Mouse (Mus musculus) MEL (cell line): Measurements from ENCODE around the gene Lamp2. TPM values are rescaled to one million over a fixed set of nuclear protein-coding genes. Genes with fewer than 3 reads are reported as not detected.

Experiments
- DNase-seq: peaks from one replicate; pipeline ENCODE4 v3.0.0; 2011; ENCODE audit warnings: low read depth, low spot score
- H3K27ac ChIP-seq: 2 replicates; pipeline ENCODE4 v1.5.1; 2012; ENCODE audit warnings: low read depth, mild to moderate bottlenecking, control low read depth, low read length, moderate library complexity; ENCODE audit not compliant: control insufficient read depth
- H3K27me3 ChIP-seq, 2 experiments: fragments of 150-350 bp in 1 of 2; sonication (generic) in 1 of 2; 2 replicates each; pipeline ENCODE4 v1.6.1; 2012; ENCODE audit warnings: low read length in 2 of 2, mild to moderate bottlenecking in 2 of 2, improper control_type of control experiment in 1 of 2, moderate library complexity in 1 of 2; ENCODE audit not compliant: insufficient read depth in 2 of 2, control insufficient read depth in 1 of 2
- H3K36me3 ChIP-seq, 2 experiments: 2 replicates each; pipeline ENCODE4 v1.6.1; 2012 to 2014; ENCODE audit warnings: low read length in 2 of 2, improper control_type of control experiment in 1 of 2, inconsistent platforms in 1 of 2, mild to moderate bottlenecking in 1 of 2; ENCODE audit not compliant: insufficient read depth in 2 of 2, control insufficient read depth in 1 of 2
- H3K4me1 ChIP-seq, 2 experiments: fragments of 150-350 bp in 1 of 2; sonication (generic) in 1 of 2; 2 replicates each; pipeline ENCODE4 v1.6.1; 2012; ENCODE audit warnings: low read length in 2 of 2, improper control_type of control experiment in 1 of 2, mild to moderate bottlenecking in 1 of 2; ENCODE audit not compliant: insufficient read depth in 2 of 2, control insufficient read depth in 1 of 2
- H3K4me3 ChIP-seq, 2 experiments: fragments of 150-350 bp in 1 of 2; sonication (generic) in 1 of 2; 2 replicates each; pipeline ENCODE4 v1.5.1; 2012; ENCODE audit warnings: low read depth in 2 of 2, low read length in 2 of 2, mild to moderate bottlenecking in 2 of 2, moderate library complexity in 2 of 2, control low read depth in 1 of 2, improper control_type of control experiment in 1 of 2; ENCODE audit not compliant: control insufficient read depth in 1 of 2, insufficient read depth in 1 of 2
- H3K79me2 ChIP-seq: 2 replicates; pipeline ENCODE4 v1.6.1; 2012; ENCODE audit warnings: mild to moderate bottlenecking, low read length, moderate library complexity; ENCODE audit not compliant: control insufficient read depth, poor library complexity, insufficient read depth
- H3K9ac ChIP-seq: 2 replicates; pipeline ENCODE4 v1.6.1; 2012; ENCODE audit warnings: low read depth, mild to moderate bottlenecking, control low read depth, low read length, moderate library complexity; ENCODE audit not compliant: control insufficient read depth, poor library complexity, severe bottlenecking
- H3K9me3 ChIP-seq: fragments of 150-350 bp; sonication (generic); replicated peaks from 2 replicates; pipeline ENCODE4 v1.6.1; 2012; ENCODE audit warnings: mild to moderate bottlenecking, low read length, improper control_type of control experiment, moderate library complexity; ENCODE audit not compliant: insufficient read depth
- BHLHE40 ChIP-seq: IDR thresholded peaks from 2 replicates; pipeline ENCODE4 v1.6.1; 2012; ENCODE audit warnings: low read depth, mild to moderate bottlenecking, inconsistent platforms, low read length, improper control_type of control experiment, borderline replicate concordance
- CHD1 ChIP-seq: IDR thresholded peaks from 2 replicates; pipeline ENCODE4 v1.6.1; 2012; ENCODE audit warnings: low read depth, mild to moderate bottlenecking, inconsistent platforms, low read length, improper control_type of control experiment
- CTCF ChIP-seq, 3 experiments: IDR thresholded peaks in 2 of 3; conservative IDR thresholded peaks in 1 of 3; 2 replicates each; pipeline ENCODE4 v1.5.1; 2011 to 2012; ENCODE audit warnings: low read length in 3 of 3, low read depth in 2 of 3, mild to moderate bottlenecking in 2 of 3, improper control_type of control experiment in 1 of 3, inconsistent platforms in 1 of 3, mixed read lengths in 1 of 3, moderate library complexity in 1 of 3; ENCODE audit not compliant: control insufficient read depth in 1 of 3, insufficient read depth in 1 of 3, poor library complexity in 1 of 3, severe bottlenecking in 1 of 3
- E2F4 ChIP-seq: IDR thresholded peaks from 2 replicates; pipeline ENCODE4 v1.6.1; 2011; ENCODE audit warnings: low read depth, low read length, improper control_type of control experiment, borderline replicate concordance
- ELF1 ChIP-seq: IDR thresholded peaks from 2 replicates; pipeline ENCODE4 v1.6.1; 2014; ENCODE audit warnings: low read depth, mild to moderate bottlenecking, inconsistent platforms, low read length, improper control_type of control experiment, moderate library complexity
- EP300 ChIP-seq, 2 experiments: IDR thresholded peaks; 2 replicates each; pipeline ENCODE4 v1.6.1; 2011; ENCODE audit warnings: improper control_type of control experiment in 2 of 2, low read length in 2 of 2, low read depth in 1 of 2, mild to moderate bottlenecking in 1 of 2
- ETS1 ChIP-seq: IDR thresholded peaks from 2 replicates; pipeline ENCODE4 v1.6.1; 2012; ENCODE audit warnings: low read depth, mild to moderate bottlenecking, inconsistent platforms, low read length, improper control_type of control experiment, moderate library complexity
- GABPA ChIP-seq: IDR thresholded peaks from 2 replicates; pipeline ENCODE4 v1.6.1; 2012; ENCODE audit warnings: low read depth, mild to moderate bottlenecking, inconsistent platforms, low read length, improper control_type of control experiment, moderate library complexity
- GATA1 ChIP-seq: IDR thresholded peaks from 2 replicates; pipeline ENCODE4 v1.6.1; 2011; ENCODE audit warnings: low read depth, low read length, improper control_type of control experiment
- HCFC1 ChIP-seq: IDR thresholded peaks from 2 replicates; pipeline ENCODE4 v1.6.1; 2012; ENCODE audit warnings: low read depth, mild to moderate bottlenecking, inconsistent platforms, low read length, improper control_type of control experiment, moderate library complexity
- JUND ChIP-seq: IDR thresholded peaks from 2 replicates; pipeline ENCODE4 v1.6.1; 2011; ENCODE audit warnings: low read depth, mild to moderate bottlenecking, improper control_type of control experiment, low read length
- KAT2A ChIP-seq: conservative IDR thresholded peaks from 2 replicates; pipeline ENCODE4 v1.6.1; 2012; ENCODE audit warnings: low read depth, low read length, improper control_type of control experiment, inconsistent platforms
- MAFK ChIP-seq: IDR thresholded peaks from 2 replicates; pipeline ENCODE4 v1.6.1; 2011; ENCODE audit warnings: low read depth, mild to moderate bottlenecking, low read length, improper control_type of control experiment, borderline replicate concordance
- MAX ChIP-seq: IDR thresholded peaks from 2 replicates; pipeline ENCODE4 v1.6.1; 2011; ENCODE audit warnings: low read length, improper control_type of control experiment
- MAZ ChIP-seq: IDR thresholded peaks from 2 replicates; pipeline ENCODE4 v1.6.1; 2012; ENCODE audit warnings: low read depth, mild to moderate bottlenecking, inconsistent platforms, low read length, improper control_type of control experiment
- MEF2A ChIP-seq: IDR thresholded peaks from 2 replicates; pipeline ENCODE4 v1.6.1; 2014; ENCODE audit warnings: low read depth, mild to moderate bottlenecking, inconsistent platforms, low read length, improper control_type of control experiment; ENCODE audit not compliant: poor library complexity, insufficient replicate concordance, severe bottlenecking; ENCODE audit errors: extremely low read depth
- MXI1 ChIP-seq: IDR thresholded peaks from 2 replicates; pipeline ENCODE4 v1.6.1; 2011; ENCODE audit warnings: mild to moderate bottlenecking, low read depth, low read length, improper control_type of control experiment
- MYB ChIP-seq: IDR thresholded peaks from 2 replicates; pipeline ENCODE4 v1.6.1; 2011; ENCODE audit warnings: mild to moderate bottlenecking, low read depth, low read length, improper control_type of control experiment
- NELFE ChIP-seq: IDR thresholded peaks from 2 replicates; pipeline ENCODE4 v1.6.1; 2011; ENCODE audit warnings: low read depth, low read length, improper control_type of control experiment
- NRF1 ChIP-seq: IDR thresholded peaks from 2 replicates; pipeline ENCODE4 v1.6.1; 2014; ENCODE audit warnings: low read depth, mild to moderate bottlenecking, inconsistent platforms, low read length, improper control_type of control experiment, moderate library complexity; ENCODE audit not compliant: poor library complexity, insufficient read depth, severe bottlenecking
- POLR2A ChIP-seq, 2 experiments: IDR thresholded peaks; 2 replicates each; pipeline ENCODE4 v1.6.1; 2011 to 2012; ENCODE audit warnings: low read length in 2 of 2, mild to moderate bottlenecking in 2 of 2, control low read depth in 1 of 2, improper control_type of control experiment in 1 of 2, low read depth in 1 of 2, moderate library complexity in 1 of 2; ENCODE audit not compliant: control insufficient read depth in 1 of 2, insufficient read depth in 1 of 2, poor library complexity in 1 of 2
- POLR2AphosphoS2 ChIP-seq: IDR thresholded peaks from 2 replicates; pipeline ENCODE4 v1.6.1; 2011; ENCODE audit warnings: low read length, improper control_type of control experiment
- RAD21 ChIP-seq: IDR thresholded peaks from 2 replicates; pipeline ENCODE4 v1.6.1; 2011; ENCODE audit warnings: mild to moderate bottlenecking, low read depth, low read length, improper control_type of control experiment
- RCOR1 ChIP-seq: IDR thresholded peaks from 2 replicates; pipeline ENCODE4 v1.6.1; 2012; ENCODE audit warnings: low read depth, mild to moderate bottlenecking, inconsistent platforms, low read length, improper control_type of control experiment
- SIN3A ChIP-seq: IDR thresholded peaks from 2 replicates; pipeline ENCODE4 v1.6.1; 2012; ENCODE audit warnings: low read length, improper control_type of control experiment, inconsistent platforms
- SMC3 ChIP-seq: IDR thresholded peaks from 2 replicates; pipeline ENCODE4 v1.6.1; 2011; ENCODE audit warnings: low read depth, low read length, improper control_type of control experiment
- TAL1 ChIP-seq: IDR thresholded peaks from 2 replicates; pipeline ENCODE4 v1.6.1; 2012; ENCODE audit warnings: mild to moderate bottlenecking, inconsistent platforms, low read length, moderate library complexity, mixed read lengths
- TBP ChIP-seq: IDR thresholded peaks from 2 replicates; pipeline ENCODE4 v1.8.0; 2011; ENCODE audit warnings: low read depth, low read length, improper control_type of control experiment
- TCF12 ChIP-seq: IDR thresholded peaks from 2 replicates; pipeline ENCODE4 v1.6.1; 2014; ENCODE audit warnings: low read depth, mild to moderate bottlenecking, inconsistent platforms, low read length, improper control_type of control experiment, moderate library complexity
- UBTF ChIP-seq: IDR thresholded peaks from 2 replicates; pipeline ENCODE4 v1.6.1; 2012; ENCODE audit warnings: low read depth, mild to moderate bottlenecking, inconsistent platforms, low read length, improper control_type of control experiment, moderate library complexity, borderline replicate concordance; ENCODE audit not compliant: insufficient read depth
- USF1 ChIP-seq: IDR thresholded peaks from 2 replicates; pipeline ENCODE4 v1.6.1; 2014; ENCODE audit warnings: low read depth, mild to moderate bottlenecking, inconsistent platforms, low read length, improper control_type of control experiment, moderate library complexity
- ZC3H11A ChIP-seq: IDR thresholded peaks from 2 replicates; pipeline ENCODE4 v1.6.1; 2012; ENCODE audit warnings: low read depth, mild to moderate bottlenecking, inconsistent platforms, low read length, improper control_type of control experiment
- ZKSCAN1 ChIP-seq: IDR thresholded peaks from 2 replicates; pipeline ENCODE4 v1.6.1; 2012; ENCODE audit warnings: low read depth, mild to moderate bottlenecking, inconsistent platforms, low read length, improper control_type of control experiment, moderate library complexity
- ZMIZ1 ChIP-seq: IDR thresholded peaks from 2 replicates; pipeline ENCODE4 v1.6.1; 2012; ENCODE audit warnings: low read depth, mild to moderate bottlenecking, inconsistent platforms, low read length, improper control_type of control experiment, moderate library complexity
- ZNF384 ChIP-seq: IDR thresholded peaks from 2 replicates; pipeline ENCODE4 v1.6.1; 2012; ENCODE audit warnings: low read depth, mild to moderate bottlenecking, inconsistent platforms, low read length, improper control_type of control experiment
- polyA plus RNA-seq, 2 experiments: library from polyadenylated mRNA; stranded (reverse) in 1 of 2; unstranded in 1 of 2; fragments of >175 nt in 1 of 2; fragments of >200 nt in 1 of 2; gene quantifications; 2 replicates each; pipeline versions ENCODE4 v1.2.1 to v1.2.4; 2012; ENCODE audit warnings: low replicate concordance in 2 of 2, low read depth in 1 of 2; ENCODE audit not compliant: insufficient read length in 2 of 2, insufficient read depth in 1 of 2, missing spikeins in 1 of 2
- total RNA-seq: library from RNA; depleted of rRNA; stranded (reverse); fragments of 300-350 nt; gene quantifications from 2 replicates; pipeline ENCODE4 v1.2.3, GENCODE M21; 2012; rRNA removed

Gene Lamp2
- total RNA-seq (20.6 and 23.1 TPM in 2 replicates), polyA plus RNA-seq (10 to 100 TPM; 28.9 to 80.5 TPM)

- no peaks in the 10 kb centered on the region for H3K27me3 ChIP-seq
- peak within 1 kb of the TSS; percentile 98 to 99 for H3K4me3 ChIP-seq
- peaks cover 10% of the 10 kb centered on the region for H3K79me2 ChIP-seq
- H3K9ac ChIP-seq = peak within 1 kb of the TSS; percentile 94
- peaks cover 0 to 6% of the 10 kb centered on the region in 2 experiments; a peak in 2 of 4 replicates for H3K36me3 ChIP-seq
- H3K9me3 ChIP-seq = no peaks in the 10 kb centered on the region
- H3K27ac ChIP-seq = peak within 1 kb of the TSS; percentile 76
- peak; percentile 89 for DNase-seq
- peaks cover under 1 to 3% of the 10 kb centered on the region in 2 experiments; a peak in 2 of 4 replicates for H3K4me1 ChIP-seq
- no peak for TF ChIP-seq CHD1
- TF ChIP-seq JUND = no peak
- TF ChIP-seq SIN3A = peak; percentile 91
- no peak for TF ChIP-seq UBTF
- 0 out of 2 replicates have a peak, but pooled peaks have one; percentile 20 for TF ChIP-seq BHLHE40
- TF ChIP-seq MAX = no peak
- no peak for TF ChIP-seq TAL1
- no peak for TF ChIP-seq CTCF (IDR thresholded peaks at IDR 0.05 in 2 of 3, conservative IDR thresholded peaks at IDR 0.05 in 1 of 3; ENCODE audit: control insufficient read depth in 1 of 3, insufficient read depth in 1 of 3, low read depth in 2 of 3, low read length in 3 of 3, poor library complexity in 1 of 3, severe bottlenecking in 1 of 3)
- peak; percentile 44; the same call in 1 of the 2 replicates for TF ChIP-seq ZMIZ1
- TF ChIP-seq E2F4 = no peak
- peak; percentile 48 to 84; a peak in 3 of 4 replicates for TF ChIP-seq POLR2A (IDR thresholded peaks at IDR 0.05; ENCODE audit: control insufficient read depth in 1 of 2, insufficient read depth in 1 of 2, low read depth in 1 of 2, low read length in 2 of 2, poor library complexity in 1 of 2)
- TF ChIP-seq GATA1 = no peak
- TF ChIP-seq GABPA = no peak
- no peak for TF ChIP-seq ZC3H11A
- TF ChIP-seq SMC3 = no peak
- TF ChIP-seq MXI1 = peak; percentile 43; the same call in 1 of the 2 replicates
- TF ChIP-seq EP300 (IDR thresholded peaks at IDR 0.05; ENCODE audit: low read depth in 1 of 2, low read length in 2 of 2) = no peak
- TF ChIP-seq ZKSCAN1 = no peak
- no peak for TF ChIP-seq NRF1
- no peak for TF ChIP-seq RCOR1
- TF ChIP-seq ELF1 = 0 out of 2 replicates have a peak, but pooled peaks have one; percentile 9
- TF ChIP-seq TBP = peak; percentile 89
- TF ChIP-seq MAFK = peak; percentile 83
- TF ChIP-seq ZNF384 = peak; percentile 81
- TF ChIP-seq TCF12 = 0 out of 2 replicates have a peak, but pooled peaks have one; percentile 7
- no peak for TF ChIP-seq MEF2A
- peak; percentile 46; the same call in 1 of the 2 replicates for TF ChIP-seq ETS1
- peak; percentile 71 for TF ChIP-seq HCFC1
- TF ChIP-seq RAD21 = no peak
- TF ChIP-seq NELFE = peak; percentile 76
- TF ChIP-seq MAZ = no peak
- TF ChIP-seq USF1 = peak; percentile 63
- TF ChIP-seq MYB = no peak
- TF ChIP-seq KAT2A = no peak
- TF ChIP-seq POLR2AphosphoS2 = 0 out of 2 replicates have a peak, but pooled peaks have one; percentile 50
Measured at GRCm38 (mm10) chrX:38455890-38456634, at the start of gene Lamp2. Lamp2 (minus strand) TSS chrX:38456454.
